Mouse (Mus musculus): Measurements from ENCODE around the gene Rnf213. TPM values are rescaled to one million over a fixed set of nuclear protein-coding genes. Genes with fewer than 3 reads are reported as not detected.

Rnf213 gene
- total RNA-seq (2021), result 1 to 10 TPM; 3.4 to 3.9 TPM
- long read RNA-seq, experiment 1, partial matches to known transcripts, result 0 of 1 reads
- long read RNA-seq, experiment 1, other reads (novel, unspliced or antisense), result 1 of 1 reads
- long read RNA-seq, experiment 2, result 0 reads

- DNase-seq (ENCODE audit: extremely low spot score in 1 of 2, low spot score in 2 of 2), result peak; percentile 16 to 23
- TF ChIP-seq CTCF (IDR thresholded peaks at IDR 0.05), result peak; percentile 33
- Histone ChIP-seq H3K27ac (peak within 1 kb of the TSS; percentile 47), H3K4me3 (peak within 1 kb of the TSS; percentile 61)
- intact Hi-C loops (cut with DNase I), result no loop called here
Observed at GRCm38 (mm10) chr11:119392800-119393482, at the start of gene Rnf213. Gene Rnf213, plus strand, starts transcription at chr11:119393100.

GRCm38 (mm10) chr11:119344178-119344577, 48.7 kb upstream of the Rnf213 start:
- no peak for TF ChIP-seq CTCF (IDR thresholded peaks at IDR 0.05)
- intact Hi-C loops (cut with DNase I), result no loop called here
- DNase-seq (ENCODE audit: extremely low spot score in 1 of 2, low spot score in 2 of 2), result no peak

GRCm38 (mm10) chr11:119344865-119345264, 48.0 kb upstream of the Rnf213 start:
- intact Hi-C loops (cut with DNase I), result no loop called here

More at GRCm38 (mm10) chr11:119344178-119344577, 48.7 kb upstream of the Rnf213 start:
- no peak overlapping the region for H3K4me3 ChIP-seq
- no peak overlapping the region for H3K27ac ChIP-seq

GRCm38 (mm10) chr11:119347125-119347524, 45.8 kb upstream of the Rnf213 start:
- Histone ChIP-seq H3K4me3 (no peak overlapping the region), H3K27ac (no peak overlapping the region)
- no peak for TF ChIP-seq CTCF (IDR thresholded peaks at IDR 0.05)
- intact Hi-C loops (cut with DNase I), result no loop called here
- no peak for DNase-seq (ENCODE audit: extremely low spot score in 1 of 2, low spot score in 2 of 2)

More at GRCm38 (mm10) chr11:119344865-119345264, 48.0 kb upstream of the Rnf213 start:
- TF ChIP-seq CTCF (IDR thresholded peaks at IDR 0.05), result no peak
- no peak overlapping the region for H3K4me3 ChIP-seq
- no peak overlapping the region for H3K27ac ChIP-seq
- DNase-seq (ENCODE audit: extremely low spot score in 1 of 2, low spot score in 2 of 2), result no peak

- H3K27ac ChIP-seq, result no peak overlapping the region
- H3K4me3 ChIP-seq, result no peak overlapping the region
- no peak for DNase-seq (ENCODE audit: extremely low spot score in 1 of 2, low spot score in 2 of 2)
- TF ChIP-seq CTCF (IDR thresholded peaks at IDR 0.05), result no peak
- intact Hi-C loops (cut with DNase I), result no loop called here
Observed at GRCm38 (mm10) chr11:119352113-119352512, 40.8 kb upstream of the Rnf213 start.

DNA sequence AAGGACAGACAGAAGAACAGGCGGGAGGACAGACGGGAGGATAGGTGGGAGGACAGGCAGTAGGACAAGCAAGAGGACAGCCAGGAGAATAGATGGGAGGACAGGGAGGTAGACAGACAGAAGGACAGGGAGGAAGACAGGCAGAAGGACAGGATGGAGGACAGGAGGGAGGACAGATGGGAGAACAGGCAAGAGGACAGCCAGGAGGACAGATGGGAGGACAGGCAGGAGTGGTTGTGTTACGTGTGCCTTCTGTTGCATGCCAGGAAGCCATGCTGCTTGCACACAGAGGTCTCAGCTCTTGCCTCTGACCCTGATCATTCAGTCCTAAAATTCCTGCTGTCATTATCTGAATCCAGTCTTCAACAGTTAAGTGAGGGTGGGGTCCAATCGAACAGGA, 39.0 kb upstream of the Rnf213 start:
- intact Hi-C loops (cut with DNase I), result no loop called here
- no peak for TF ChIP-seq CTCF (IDR thresholded peaks at IDR 0.05)
- no peak for DNase-seq (ENCODE audit: extremely low spot score in 1 of 2, low spot score in 2 of 2)

GRCm38 (mm10) chr11:119354798-119355442, 38.0 kb upstream of the Rnf213 start:
- no peak for DNase-seq (ENCODE audit: extremely low spot score in 1 of 2, low spot score in 2 of 2)
- TF ChIP-seq CTCF (IDR thresholded peaks at IDR 0.05), result no peak
- H3K27ac ChIP-seq, result peak overlapping the region; percentile 80
- H3K4me3 ChIP-seq, result peak overlapping the region; percentile 61
- intact Hi-C loops (cut with DNase I), result no loop called here

More for the DNA sequence above, 39.0 kb upstream of the Rnf213 start:
- no peak overlapping the region for H3K27ac ChIP-seq
- H3K4me3 ChIP-seq, result no peak overlapping the region

GRCm38 (mm10) chr11:119355443-119356385, 37.2 kb upstream of the Rnf213 start, which contains the start of the genes Sgsh and Slc26a11:
Gene Sgsh, minus strand, starts transcription at chr11:119355536.
Gene Slc26a11, plus strand, starts transcription at chr11:119355557.
- TF ChIP-seq CTCF (IDR thresholded peaks at IDR 0.05), result no peak
- Histone ChIP-seq H3K4me3 (peak within 1 kb of the TSS; percentile 61), H3K27ac (peak within 1 kb of the TSS; percentile 80)
- intact Hi-C loops (cut with DNase I), result no loop called here
- DNase-seq (ENCODE audit: extremely low spot score in 1 of 2, low spot score in 2 of 2), result peak; percentile 70 to 78

GRCm38 (mm10) chr11:119359089-119359488, 33.8 kb upstream of the Rnf213 start:
- intact Hi-C loops (cut with DNase I), result no loop called here
- Histone ChIP-seq H3K27ac (no peak overlapping the region), H3K4me3 (no peak overlapping the region)
- no peak for DNase-seq (ENCODE audit: extremely low spot score in 1 of 2, low spot score in 2 of 2)
- TF ChIP-seq CTCF (IDR thresholded peaks at IDR 0.05), result no peak

GRCm38 (mm10) chr11:119362769-119363533, 29.9 kb upstream of the Rnf213 start:
- TF ChIP-seq CTCF (IDR thresholded peaks at IDR 0.05), result no peak
- Histone ChIP-seq H3K27ac (no peak overlapping the region), H3K4me3 (no peak overlapping the region)
- intact Hi-C loops (cut with DNase I), result loop anchor here (1.0 kb wide), 1 partner anchor 58 kb away; no protein-coding TSS in a partner anchor
- DNase-seq (ENCODE audit: extremely low spot score in 1 of 2, low spot score in 2 of 2), result no peak
